Mouse (Mus musculus) ZHBTc4 (cell line): ENCODE measurements at regions not wholly inside any gene's neighbourhood (a gene's known extent, or its start where the extent isn't known, plus 50 kb on each side); places are given as distances from the start of the nearest gene placed in this dataset.

Experiments used
- DNase-seq: peaks from one replicate; pipeline ENCODE4 v3.0.0-alpha.2; 2011; ENCODE audit warnings: low read depth, low spot score

DNA sequence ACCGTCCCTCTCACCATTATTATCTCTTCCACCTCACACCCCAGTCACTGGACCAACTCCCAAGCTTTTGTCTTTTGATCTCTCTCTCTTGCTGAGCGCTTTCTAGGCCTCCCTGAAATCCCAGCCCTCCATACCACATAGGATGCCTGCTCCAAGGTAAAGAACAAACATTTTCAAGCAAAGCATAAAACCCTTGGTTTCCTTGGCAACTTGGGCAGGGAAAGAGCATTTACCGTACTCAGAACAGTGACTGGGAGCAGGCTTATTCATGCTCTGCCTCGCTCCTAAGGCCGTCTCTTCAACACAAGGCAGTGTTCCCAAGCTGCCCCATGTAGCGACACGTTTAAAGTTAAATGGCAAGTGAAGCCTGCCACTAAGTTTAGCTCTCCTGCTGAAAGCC, 282.9 kb upstream of the Sash1 start:
- no peak for DNase-seq

DNA sequence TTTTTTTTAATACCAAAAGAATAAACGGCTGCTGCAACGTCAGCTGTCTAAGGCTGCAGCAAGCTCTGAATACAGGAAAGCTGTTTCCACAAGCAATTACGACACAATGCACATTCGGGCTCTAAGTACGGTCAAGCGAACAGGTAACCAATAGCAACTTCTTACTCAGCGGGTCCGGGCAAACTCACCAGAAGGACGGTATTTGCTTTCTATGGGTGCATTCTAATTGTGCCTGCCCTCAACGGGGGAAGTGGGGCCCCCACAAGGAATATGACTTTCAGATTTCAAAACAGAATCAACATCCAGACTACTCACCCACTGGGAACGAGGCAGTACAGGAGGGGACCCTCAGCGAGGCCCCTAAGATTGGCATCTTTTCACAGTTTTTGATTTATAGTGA, 280.1 kb upstream of the Sash1 start:
- peak; percentile 4 for DNase-seq

DNA sequence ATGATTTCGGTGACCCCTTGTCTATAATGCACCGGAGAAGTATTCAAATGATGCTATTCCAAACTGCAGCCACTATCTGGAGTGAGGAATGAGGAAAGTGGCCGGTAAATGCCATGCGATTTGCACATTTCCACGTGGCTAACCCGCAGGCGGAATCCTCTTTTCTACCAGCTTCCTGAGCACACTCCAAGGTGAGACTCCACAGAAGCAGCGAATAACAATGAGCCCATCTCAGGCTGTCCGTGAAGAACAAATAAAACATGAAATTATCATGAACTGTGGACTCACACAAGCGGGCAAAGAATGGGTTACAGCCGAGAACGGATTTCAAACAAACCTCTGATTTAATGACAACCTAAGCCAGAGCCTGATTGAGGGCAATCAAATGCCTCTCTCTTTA, 279.7 kb upstream of the Sash1 start:
- peak; percentile 3 for DNase-seq

- no peak for DNase-seq
Observed at GRCm38 (mm10) chr10:9164333-9164732, 278.5 kb upstream of the Sash1 start.

DNA sequence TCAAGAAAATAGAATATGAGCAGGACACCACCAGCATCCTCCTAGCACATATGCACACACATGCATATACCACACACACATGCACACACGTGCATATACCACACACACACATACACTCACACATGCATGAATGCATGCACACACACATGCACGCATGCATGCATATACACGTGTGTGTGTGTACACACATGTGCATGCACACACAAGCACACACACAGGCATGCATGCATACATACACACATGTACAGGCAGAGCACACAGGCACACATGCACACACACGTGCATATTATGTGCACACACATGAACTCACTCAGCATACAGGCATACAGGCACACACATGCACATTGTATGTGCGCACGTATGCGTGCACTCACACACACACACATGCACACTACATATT, 275.7 kb upstream of the Sash1 start:
- no peak for DNase-seq

DNA sequence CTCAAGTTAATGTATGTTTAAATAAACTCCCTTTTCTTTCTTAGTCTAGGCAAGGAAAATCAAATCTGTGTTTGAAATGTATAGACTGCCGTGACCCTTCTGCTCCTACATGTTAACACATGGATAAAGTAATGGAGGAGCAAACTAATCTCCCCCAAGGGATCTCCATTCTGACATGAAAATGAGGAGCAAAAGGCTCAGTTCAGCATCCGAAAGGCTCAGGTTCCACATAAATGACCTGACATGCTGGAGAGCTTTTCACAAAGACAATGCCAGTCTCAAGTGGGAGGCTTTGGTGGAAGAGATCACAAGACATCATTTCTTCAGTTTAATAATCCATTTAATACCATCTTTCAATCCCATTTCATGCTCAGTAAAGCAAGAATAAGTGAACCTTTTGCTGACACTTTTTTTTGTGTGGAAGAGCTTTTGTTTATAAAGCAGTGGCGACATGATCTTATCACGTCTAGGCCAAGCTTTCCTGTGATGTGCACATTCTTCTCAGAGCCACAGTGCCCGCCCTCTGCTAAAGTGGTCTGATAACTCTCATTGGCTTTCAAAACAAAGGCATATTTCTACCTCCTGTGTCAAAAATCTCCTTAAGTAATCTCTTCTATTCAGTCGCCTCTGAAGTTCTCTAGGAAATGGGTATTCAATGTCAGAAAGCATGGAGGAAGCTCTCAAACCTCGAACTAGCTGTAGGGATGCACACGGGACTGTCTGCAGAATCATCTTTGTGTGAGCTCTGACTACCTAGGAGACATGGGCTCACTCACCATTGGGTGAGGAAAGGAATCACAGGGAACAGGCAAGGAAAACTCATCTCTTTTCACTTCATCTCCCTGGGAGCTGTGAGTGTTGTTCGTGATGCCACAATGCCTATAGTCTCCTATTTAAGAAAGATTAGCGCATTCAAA, 271.7 kb upstream of the Sash1 start:
- DNase-seq = no peak

GRCm38 (mm10) chr10:9136099-9136498, 250.2 kb upstream of the Sash1 start:
- DNase-seq = no peak

GRCm38 (mm10) chr10:9134293-9135021, 248.6 kb upstream of the Sash1 start:
- no peak for DNase-seq

GRCm38 (mm10) chr10:9130061-9130460, 244.2 kb upstream of the Sash1 start:
- DNase-seq = no peak

GRCm38 (mm10) chr10:9119249-9119648, 233.4 kb upstream of the Sash1 start:
- no peak for DNase-seq

DNA sequence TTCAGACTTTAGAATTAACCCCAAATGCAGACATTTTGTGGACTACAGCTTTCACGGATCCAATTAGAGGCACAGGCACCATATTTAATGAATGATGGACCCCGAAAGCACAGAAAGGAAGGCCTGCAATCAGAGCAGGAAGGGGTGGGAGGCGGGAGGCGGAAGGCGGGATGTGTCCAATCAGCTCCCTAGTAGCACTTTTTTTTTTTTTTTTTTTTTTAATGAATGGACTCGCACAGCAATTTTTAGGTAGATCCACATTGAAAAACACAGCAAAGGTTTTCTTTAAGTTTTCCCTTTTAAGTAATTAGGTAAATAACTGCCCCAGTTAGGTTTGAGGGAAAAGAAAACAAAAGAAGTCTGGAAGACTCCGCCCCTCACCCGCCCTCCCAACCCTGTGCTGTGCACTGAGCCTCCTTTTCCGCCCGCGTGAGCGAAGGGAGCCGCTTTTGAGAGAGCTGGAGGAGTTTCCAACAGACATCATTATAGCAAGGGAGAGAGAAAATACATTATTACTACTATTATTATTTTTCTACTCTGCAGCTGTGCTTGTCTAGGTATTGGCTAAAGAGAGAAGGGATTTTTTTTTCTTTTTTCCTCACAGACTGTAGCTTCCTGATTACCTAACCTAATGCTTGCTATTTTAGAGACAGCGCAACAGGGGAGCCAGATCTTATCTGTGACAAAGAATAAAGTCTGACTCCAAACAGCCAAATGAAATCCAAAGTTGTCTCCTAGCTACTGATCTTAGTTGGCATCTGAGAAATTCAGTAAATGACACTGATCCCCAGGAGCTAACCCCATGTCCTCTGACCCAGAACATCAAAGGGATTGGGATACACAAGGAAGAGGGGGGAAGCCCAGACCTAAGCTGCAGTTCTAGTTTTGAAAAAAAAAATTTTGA, 232.0 kb upstream of the Sash1 start:
- peak; percentile 18 for DNase-seq

GRCm38 (mm10) chr10:9117134-9117533, 231.3 kb upstream of the Sash1 start:
- no peak for DNase-seq

DNA sequence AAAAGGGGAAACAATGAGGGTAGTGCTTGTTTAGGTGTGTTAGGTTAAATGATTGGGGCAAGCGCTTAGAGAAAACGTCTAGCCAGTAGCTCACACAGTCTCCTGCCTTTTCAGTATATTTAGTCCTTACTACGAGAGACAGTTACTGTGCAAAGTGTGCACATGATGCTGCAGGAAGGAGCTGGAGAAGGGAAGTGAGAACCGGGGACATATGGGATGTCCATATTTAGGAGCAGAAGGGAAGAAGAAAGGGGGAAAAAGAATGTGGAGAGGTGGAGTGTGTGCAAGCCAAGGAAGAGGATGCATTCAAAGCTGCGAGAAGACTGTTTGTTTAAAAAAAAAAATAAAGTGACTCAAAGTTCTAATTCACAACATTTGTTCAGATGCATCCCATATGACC, 227.8 kb upstream of the Sash1 start:
- DNase-seq = no peak

GRCm38 (mm10) chr10:9111051-9111450, 225.2 kb upstream of the Sash1 start:
- no peak for DNase-seq

DNA sequence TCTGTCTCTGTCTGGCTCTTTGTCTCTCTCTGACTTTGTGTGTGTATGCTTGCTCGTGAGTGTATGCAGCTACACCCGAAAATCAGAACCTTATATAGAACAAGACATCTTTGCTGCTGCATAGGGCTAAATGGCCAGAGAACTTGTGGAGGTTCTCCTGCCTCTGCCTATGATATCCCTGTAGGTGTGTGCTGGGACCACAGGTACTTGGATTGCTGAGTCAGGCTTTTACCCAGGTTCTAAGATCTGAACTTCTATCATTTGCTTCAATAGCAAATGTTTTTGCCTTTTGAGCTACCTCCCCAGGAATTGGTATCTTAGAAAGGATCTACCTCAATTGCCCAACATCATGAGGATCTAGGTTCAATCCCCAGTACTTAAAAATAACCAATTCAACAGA, 210.3 kb upstream of the Sash1 start:
- no peak for DNase-seq

- no peak for DNase-seq
Observed at GRCm38 (mm10) chr10:9095163-9095562, 209.3 kb upstream of the Sash1 start.

GRCm38 (mm10) chr10:9092237-9092885, 206.5 kb upstream of the Sash1 start:
- no peak for DNase-seq

GRCm38 (mm10) chr10:9090961-9091360, 205.1 kb upstream of the Sash1 start:
- DNase-seq = peak; percentile 61

DNA sequence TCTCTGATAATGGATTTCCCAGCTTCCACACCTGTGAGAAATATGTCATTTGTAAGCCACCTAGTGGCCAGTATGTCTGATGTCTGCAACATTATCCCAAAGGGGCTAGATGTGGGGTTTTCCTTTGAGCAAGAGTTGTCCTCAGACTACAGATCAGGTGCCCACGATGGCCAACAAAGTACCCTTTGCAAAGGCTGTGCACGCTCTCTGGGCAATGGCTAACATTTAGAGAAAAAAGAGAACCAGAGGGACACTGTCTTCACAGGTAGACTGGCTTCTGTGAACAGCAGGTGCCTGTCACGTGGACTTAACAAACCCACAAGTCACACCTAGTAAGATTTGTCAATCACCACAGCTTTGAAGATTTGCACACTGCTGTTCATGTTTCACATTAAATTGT, 202.0 kb upstream of the Sash1 start:
- DNase-seq = no peak

DNA sequence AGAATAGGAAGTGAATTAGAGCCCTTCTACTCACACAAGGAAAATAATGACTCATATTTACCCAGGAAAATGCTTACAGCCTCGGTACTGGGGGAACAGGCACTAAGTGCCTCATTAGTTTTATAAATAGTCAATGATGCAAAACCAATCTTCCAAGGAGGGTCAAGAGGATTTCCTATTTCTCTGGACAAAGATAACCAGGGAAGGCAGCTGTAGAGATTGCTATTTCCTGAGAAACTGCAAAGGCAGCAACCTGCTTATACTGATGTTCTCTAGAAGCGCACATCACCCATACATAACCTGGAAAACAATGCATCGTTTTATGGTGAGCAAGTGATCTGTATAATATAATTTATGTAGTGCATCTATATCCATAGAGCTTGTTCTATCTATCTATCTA, 201.3 kb upstream of the Sash1 start:
- no peak for DNase-seq

DNA sequence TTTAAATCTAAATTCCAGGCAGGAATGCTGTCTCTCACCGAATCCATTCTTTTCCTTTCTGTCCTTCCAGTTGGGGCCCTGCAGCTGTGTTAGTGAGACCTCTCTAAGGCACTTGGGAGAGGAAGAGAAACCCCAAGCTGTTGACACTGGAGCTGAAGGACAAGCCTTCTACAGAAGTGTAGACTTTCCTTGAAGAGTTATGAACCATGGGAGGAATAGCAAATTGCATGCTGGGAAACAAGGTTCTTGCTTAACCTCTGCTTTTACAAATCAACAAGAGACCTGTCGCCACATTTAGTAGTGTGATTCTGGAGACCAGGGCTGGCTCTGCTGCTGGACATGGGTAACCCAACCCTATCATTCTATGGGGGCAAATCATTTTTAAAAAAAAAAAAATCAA, 200.8 kb upstream of the Sash1 start:
- DNase-seq = no peak
